Mouse (Mus musculus) limb, embryonic 10.5 days (tissue): ENCODE data around the gene Adss. TPM values are rescaled to one million over a fixed set of nuclear protein-coding genes. Genes with fewer than 3 reads are reported as not detected.

ENCODE experiments used
- DNase-seq: peaks from one replicate; pipeline ENCODE4 v3.0.0-alpha.2; 2017; ENCODE audit warnings: low spot score
- H3K27ac ChIP-seq: fragments of 300-500 bp; sonication (generic); 2 replicates; pipeline ENCODE4 v1.5.1; 2016; ENCODE audit warnings: mild to moderate bottlenecking
- H3K27me3 ChIP-seq: fragments of 300-500 bp; sonication (generic); 2 replicates; pipeline ENCODE4 v1.6.1; 2016; ENCODE audit warnings: low read depth, mild to moderate bottlenecking; ENCODE audit not compliant: poor library complexity, severe bottlenecking
- H3K36me3 ChIP-seq: fragments of 300-500 bp; sonication (generic); 2 replicates; pipeline ENCODE4 v1.6.1; 2016; ENCODE audit warnings: mild to moderate bottlenecking, moderate library complexity
- H3K4me1 ChIP-seq: fragments of 300-500 bp; sonication (generic); 2 replicates; pipeline ENCODE4 v1.6.1; 2016
- H3K4me3 ChIP-seq: fragments of 300-500 bp; sonication (generic); 2 replicates; pipeline ENCODE4 v1.5.1; 2016; ENCODE audit warnings: mild to moderate bottlenecking, moderate library complexity
- H3K9me3 ChIP-seq: fragments of 300-500 bp; sonication (generic); replicated peaks from 2 replicates; pipeline ENCODE4 v1.6.1; 2016; ENCODE audit warnings: mild to moderate bottlenecking
- WGBS: fragments of 180-500 bp; shearing (Covaris S2); methylation state at CpG from one replicate; pipeline ENCODE4 v1.1.7; 2016; 5-methylcytosine and 5-hydroxymethylcytosine counted together
- polyA plus RNA-seq: library from polyadenylated mRNA; unstranded; fragments of >200 nt; fragmentation: Nextera tagmentation; extraction: Ambion mirVana; gene quantifications from 2 replicates; pipeline ENCODE4 v1.2.1, GENCODE M21; 2016

Gene Adss
- polyA plus RNA-seq, 1 experiment from 2014 or later: 64.2 TPM

DNA sequence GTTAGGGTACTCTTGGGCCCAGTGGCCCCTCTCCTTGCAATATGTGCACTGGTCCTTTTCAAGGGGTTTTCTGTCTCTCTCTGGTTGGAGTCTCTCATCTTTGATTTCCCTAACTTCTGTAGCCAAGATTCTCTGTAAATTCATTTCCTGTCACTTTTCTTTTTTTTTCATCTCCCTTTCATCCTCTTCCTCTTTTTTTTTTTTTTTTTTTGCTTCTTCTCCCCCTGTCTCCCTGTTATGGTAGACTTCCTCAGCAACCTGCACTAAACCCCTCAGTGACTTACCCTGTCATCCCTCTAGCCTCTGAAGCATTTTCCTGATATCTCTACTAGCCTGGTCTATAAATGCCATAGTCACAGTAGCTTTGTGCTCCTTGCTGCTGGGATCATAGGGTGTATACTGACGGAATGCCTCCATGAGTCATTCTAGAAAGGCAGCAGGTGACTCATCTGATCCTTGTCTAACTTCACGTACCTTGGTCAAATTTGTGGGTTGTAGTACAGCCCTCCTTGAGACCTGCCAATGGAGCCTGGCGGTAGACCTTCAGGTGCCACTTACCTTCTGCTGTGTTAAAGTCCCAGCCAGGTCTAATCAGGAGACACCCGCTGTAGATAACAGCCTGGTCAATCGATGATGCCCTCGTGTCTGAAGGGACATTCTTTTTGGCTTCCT lies 48.3 kb downstream of the Adss start:
- no peaks in the 10 kb centered on the region for H3K27me3 ChIP-seq
- H3K4me1 ChIP-seq: no peaks in the 10 kb centered on the region
- no peak for DNase-seq
- H3K9me3 ChIP-seq: peaks cover 8% of the 10 kb centered on the region; the same call in 1 of the 2 replicates
- peaks cover 9% of the 10 kb centered on the region for H3K36me3 ChIP-seq
- no peak overlapping the region for H3K4me3 ChIP-seq
- 97% methylated on average over 6 of the region's 6 CpGs for WGBS
- no peak overlapping the region for H3K27ac ChIP-seq

DNA sequence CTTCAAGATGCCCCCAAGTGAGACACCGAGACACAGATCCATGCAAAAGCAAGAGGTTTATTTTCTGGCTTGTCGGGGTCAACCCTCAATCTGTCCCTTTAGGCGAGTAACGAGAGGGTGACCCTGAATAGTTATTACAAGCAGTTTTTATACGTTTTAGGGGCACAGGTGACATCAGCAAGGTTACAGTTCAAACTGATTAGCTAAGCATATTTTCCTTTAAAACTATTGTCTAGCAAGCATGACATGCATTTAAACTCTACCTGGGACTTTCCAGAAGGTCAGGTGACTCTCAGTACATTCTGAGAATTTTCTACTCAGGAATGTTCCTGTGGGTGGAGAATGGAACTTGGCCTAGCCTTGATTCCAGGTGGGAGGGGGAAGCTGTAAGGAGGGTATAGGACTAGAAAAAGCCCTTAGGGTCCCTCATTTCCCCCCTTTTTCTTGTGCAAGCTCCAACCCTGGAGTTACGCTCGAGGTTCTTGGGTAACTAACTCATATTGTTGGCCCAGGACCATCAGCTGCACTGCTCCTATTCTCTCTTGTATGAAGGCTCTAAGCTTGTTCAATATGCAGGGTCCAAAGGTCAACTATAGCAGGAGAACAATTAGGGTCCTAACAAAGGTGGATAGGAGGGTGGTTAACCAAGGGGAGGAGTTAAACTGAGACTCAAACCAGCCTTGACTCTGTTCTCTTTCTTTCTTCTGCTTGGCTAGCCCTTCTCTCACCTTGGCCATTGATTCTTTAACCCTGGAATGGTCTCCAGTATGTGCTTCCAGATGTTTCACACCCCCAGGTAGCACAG lies 51.6 kb downstream of the Adss start:
- no peak overlapping the region for H3K4me3 ChIP-seq
- H3K27me3 ChIP-seq: no peaks in the 10 kb centered on the region
- no peak for DNase-seq
- H3K27ac ChIP-seq: no peak overlapping the region
- no peaks in the 10 kb centered on the region for H3K4me1 ChIP-seq
- H3K9me3 ChIP-seq: peaks cover 4% of the 10 kb centered on the region; the same call in 1 of the 2 replicates
- WGBS: 90% methylated on average over 7 of the region's 7 CpGs
- 0 out of 2 replicates have a peak, but pooled peaks cover 3% of the 10 kb centered on the region for H3K36me3 ChIP-seq

DNA sequence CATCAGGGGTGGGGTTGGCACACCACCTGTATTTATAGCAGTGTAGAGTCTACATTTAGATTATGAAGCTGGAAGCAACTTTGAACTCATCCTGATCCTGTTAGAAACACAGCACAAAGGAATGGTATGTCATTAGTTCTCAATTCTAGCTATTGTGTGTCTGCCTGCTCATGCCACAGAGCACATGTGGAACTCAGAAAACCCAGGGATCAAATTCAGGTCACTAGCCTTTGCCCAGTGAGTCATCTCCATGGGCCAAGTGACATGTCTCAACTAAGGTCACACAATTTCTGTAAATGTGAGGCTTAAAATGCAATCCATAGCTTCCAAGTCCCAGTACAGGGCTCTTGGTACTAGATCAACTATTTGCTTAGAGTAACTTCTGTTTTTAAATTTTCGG lies 54.2 kb downstream of the Adss start:
- DNase-seq: no peak
- H3K9me3 ChIP-seq: no peaks in the 10 kb centered on the region
- H3K27ac ChIP-seq: no peak overlapping the region
- no peak overlapping the region for H3K4me3 ChIP-seq
- H3K4me1 ChIP-seq: no peaks in the 10 kb centered on the region
- H3K36me3 ChIP-seq: no peaks in the 10 kb centered on the region
- 89% methylated on average over 1 of the region's 1 CpGs for WGBS
- H3K27me3 ChIP-seq: no peaks in the 10 kb centered on the region

DNA sequence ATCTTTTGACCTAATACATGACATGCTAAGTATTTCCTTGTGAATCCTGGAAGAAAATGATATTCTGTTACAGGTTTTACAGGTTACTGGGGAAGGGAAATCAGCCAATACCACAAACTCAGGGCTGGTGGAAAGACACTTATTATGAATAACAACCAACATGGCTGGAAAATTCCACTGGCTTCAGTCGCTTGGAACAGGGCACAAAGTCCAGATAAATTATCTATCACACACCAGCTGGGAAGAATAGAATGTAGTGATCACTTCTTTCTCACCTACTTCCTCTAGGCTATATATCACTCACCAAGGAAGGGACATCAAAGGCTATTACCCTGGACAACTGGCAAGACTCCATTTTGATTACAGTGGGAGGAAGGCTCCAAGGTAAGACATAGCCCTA lies 55.6 kb downstream of the Adss start:
- Histone ChIP-seq H3K36me3 (no peaks in the 10 kb centered on the region), H3K27me3 (no peaks in the 10 kb centered on the region), H3K9me3 (no peaks in the 10 kb centered on the region), H3K27ac (no peak overlapping the region), H3K4me1 (no peaks in the 10 kb centered on the region), H3K4me3 (no peak overlapping the region)
- WGBS: 75% methylated on average over 1 of the region's 1 CpGs
- no peak for DNase-seq

GRCm38 (mm10) chr1:177737505-177738105 lies 58.7 kb downstream of the Adss start:
- Histone ChIP-seq H3K27me3 (no peaks in the 10 kb centered on the region), H3K4me1 (no peaks in the 10 kb centered on the region), H3K27ac (no peak overlapping the region), H3K36me3 (no peaks in the 10 kb centered on the region), H3K9me3 (no peaks in the 10 kb centered on the region), H3K4me3 (no peak overlapping the region)
- DNase-seq: no peak
- WGBS: 54% methylated on average over 6 of the region's 6 CpGs

DNA sequence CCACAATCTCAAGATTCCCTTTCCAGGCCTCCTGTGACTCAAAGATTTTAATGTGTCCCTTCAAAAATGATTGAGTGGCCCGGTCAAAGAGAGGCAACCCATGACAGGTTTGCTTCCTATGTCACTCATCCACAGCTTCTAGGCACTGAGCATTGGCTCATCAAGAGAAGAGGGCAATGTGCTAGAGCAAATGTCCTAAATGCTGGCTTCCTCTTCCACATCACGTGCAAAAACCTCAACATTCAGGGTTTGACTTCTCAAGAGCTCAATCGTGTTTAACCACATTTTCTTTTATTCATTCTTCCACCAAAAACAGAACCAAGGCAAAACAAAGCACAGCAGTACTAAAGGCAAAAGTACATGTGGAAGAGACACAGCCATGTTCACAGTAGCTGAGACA lies 64.3 kb downstream of the Adss start:
- Histone ChIP-seq H3K36me3 (no peaks in the 10 kb centered on the region), H3K27me3 (no peaks in the 10 kb centered on the region), H3K4me3 (no peak overlapping the region), H3K27ac (no peak overlapping the region), H3K4me1 (no peaks in the 10 kb centered on the region), H3K9me3 (no peaks in the 10 kb centered on the region)
- DNase-seq: no peak
- WGBS: 93% methylated on average over 3 of the region's 3 CpGs

DNA sequence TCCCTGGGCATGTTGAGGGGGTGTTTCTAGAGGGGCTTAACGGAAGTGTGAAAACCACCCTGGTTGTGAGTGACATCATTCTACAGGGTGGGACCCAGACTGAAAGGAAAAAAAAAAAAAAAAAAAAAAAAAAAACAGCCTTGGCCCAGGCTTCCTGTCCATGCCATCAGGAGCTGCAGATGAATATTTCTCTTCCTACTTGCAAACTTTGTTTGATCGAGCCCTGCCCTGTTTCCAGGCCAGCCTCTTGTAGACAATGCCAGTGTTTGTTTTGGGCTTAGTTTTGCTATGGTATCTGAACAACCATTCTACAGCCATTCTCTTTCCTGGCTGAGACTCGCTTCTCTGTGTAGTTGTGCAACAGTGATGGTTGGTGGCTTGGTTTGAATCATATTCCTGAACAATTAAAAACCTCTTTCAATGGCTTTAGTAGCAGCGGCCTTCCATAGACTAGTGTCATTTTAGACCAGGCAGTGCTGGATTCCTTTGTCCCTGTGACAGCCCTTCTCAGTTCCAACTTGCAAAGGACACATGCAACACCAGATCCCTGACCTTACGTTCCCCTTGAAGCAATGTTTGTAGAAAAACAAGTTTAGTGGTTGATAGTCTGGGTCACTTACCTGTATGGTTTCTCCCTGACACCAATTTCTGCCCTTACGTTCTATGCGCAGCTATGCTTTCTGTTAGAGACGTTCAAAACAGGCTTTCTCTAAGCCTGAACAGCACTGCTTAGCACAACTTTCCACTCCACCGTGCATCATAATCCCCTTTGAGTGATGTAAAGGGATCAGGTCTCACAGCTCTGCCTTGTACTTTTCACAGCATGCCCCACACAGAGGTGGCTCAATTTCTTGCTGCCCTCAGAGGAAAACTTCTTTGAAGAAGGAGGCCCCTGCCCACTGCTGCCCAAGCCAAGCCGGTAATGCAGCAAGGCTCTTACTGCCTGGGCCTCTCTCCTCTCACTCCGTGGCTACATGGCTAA lies 67.0 kb downstream of the Adss start, which contains the start of gene 1700016C15Rik:
Gene 1700016C15Rik (plus strand): TSS at position 772 of the 982 bp plus-strand sequence.
- H3K36me3 ChIP-seq: no peaks in the 10 kb centered on the region
- no peaks in the 10 kb centered on the region for H3K27me3 ChIP-seq
- H3K9me3 ChIP-seq: no peaks in the 10 kb centered on the region
- no peaks in the 10 kb centered on the region for H3K4me1 ChIP-seq
- WGBS: 85% methylated on average over 11 of the region's 11 CpGs
- no peak within 1 kb of the TSS for H3K27ac ChIP-seq
- no peak within 1 kb of the TSS for H3K4me3 ChIP-seq
- no peak for DNase-seq

GRCm38 (mm10) chr1:177727883-177728525 lies 68.3 kb downstream of the Adss start:
- Histone ChIP-seq H3K4me1 (no peaks in the 10 kb centered on the region), H3K27me3 (no peaks in the 10 kb centered on the region), H3K27ac (no peak overlapping the region), H3K9me3 (no peaks in the 10 kb centered on the region), H3K36me3 (no peaks in the 10 kb centered on the region), H3K4me3 (no peak overlapping the region)
- 84% methylated on average over 3 of the region's 3 CpGs for WGBS
- DNase-seq: no peak

GRCm38 (mm10) chr1:177726870-177727269 lies 69.4 kb downstream of the Adss start:
- Histone ChIP-seq H3K27me3 (no peaks in the 10 kb centered on the region), H3K9me3 (no peaks in the 10 kb centered on the region), H3K4me1 (no peaks in the 10 kb centered on the region), H3K27ac (no peak overlapping the region), H3K4me3 (no peak overlapping the region), H3K36me3 (no peaks in the 10 kb centered on the region)
- no peak for DNase-seq
- 82% methylated on average over 5 of the region's 5 CpGs for WGBS

DNA sequence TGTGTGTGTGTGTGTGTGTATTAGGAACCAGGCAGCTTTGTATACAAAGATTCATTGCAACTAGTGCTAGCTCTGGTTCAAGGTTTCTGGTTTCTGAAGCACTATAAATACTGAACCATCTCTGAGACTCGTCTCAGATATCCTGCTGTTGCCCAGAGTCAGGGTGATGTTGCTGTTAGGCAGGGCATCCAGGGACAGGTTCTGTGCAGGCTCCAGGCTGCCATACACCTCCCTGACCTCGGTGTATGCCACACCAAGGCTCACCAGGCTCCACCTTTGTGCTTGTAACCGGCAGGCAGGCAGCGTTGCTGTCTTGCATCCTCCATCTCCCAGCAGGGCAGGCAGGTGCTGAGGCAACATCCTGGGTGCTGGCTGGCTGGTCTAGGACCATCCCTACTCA lies 72.5 kb downstream of the Adss start:
- no peaks in the 10 kb centered on the region for H3K36me3 ChIP-seq
- H3K9me3 ChIP-seq: no peaks in the 10 kb centered on the region
- H3K27ac ChIP-seq: no peak overlapping the region
- WGBS: 69% methylated on average over 4 of the region's 4 CpGs
- no peak for DNase-seq
- no peaks in the 10 kb centered on the region for H3K27me3 ChIP-seq
- H3K4me3 ChIP-seq: no peak overlapping the region
- no peaks in the 10 kb centered on the region for H3K4me1 ChIP-seq

DNA sequence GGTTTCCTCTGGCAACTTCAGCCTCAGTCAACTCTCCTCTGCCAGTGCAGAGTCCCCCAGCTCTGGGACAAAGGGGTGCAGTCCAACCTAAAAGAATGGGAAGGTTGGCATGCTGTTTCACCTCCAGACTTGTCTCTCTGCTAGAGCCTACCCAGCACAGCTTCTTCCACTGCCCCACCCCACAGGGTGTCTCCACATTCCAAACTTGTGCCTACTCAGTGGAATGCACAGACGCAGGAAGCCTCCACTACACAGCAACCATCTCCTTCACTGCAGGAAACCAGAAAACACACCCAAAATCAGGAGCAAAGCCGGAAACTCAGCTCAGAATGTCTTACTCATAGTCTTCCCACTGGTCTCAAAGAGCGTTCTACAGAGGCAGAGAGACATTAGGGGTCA lies 77.3 kb downstream of the Adss start:
- no peak overlapping the region for H3K27ac ChIP-seq
- no peak overlapping the region for H3K4me3 ChIP-seq
- H3K27me3 ChIP-seq: no peaks in the 10 kb centered on the region
- no peak for DNase-seq
- no peaks in the 10 kb centered on the region for H3K9me3 ChIP-seq
- H3K36me3 ChIP-seq: no peaks in the 10 kb centered on the region
- 81% methylated on average over 3 of the region's 3 CpGs for WGBS
- no peaks in the 10 kb centered on the region for H3K4me1 ChIP-seq
